Mouse (Mus musculus): ENCODE measurements at regions not wholly inside any gene's neighbourhood (a gene's known extent, or its start where the extent isn't known, plus 50 kb on each side); places are given as distances from the start of the nearest gene placed in this dataset.
A peak's percentile ranks its signal among the peaks of the same experiment; 100 is the strongest.

DNA sequence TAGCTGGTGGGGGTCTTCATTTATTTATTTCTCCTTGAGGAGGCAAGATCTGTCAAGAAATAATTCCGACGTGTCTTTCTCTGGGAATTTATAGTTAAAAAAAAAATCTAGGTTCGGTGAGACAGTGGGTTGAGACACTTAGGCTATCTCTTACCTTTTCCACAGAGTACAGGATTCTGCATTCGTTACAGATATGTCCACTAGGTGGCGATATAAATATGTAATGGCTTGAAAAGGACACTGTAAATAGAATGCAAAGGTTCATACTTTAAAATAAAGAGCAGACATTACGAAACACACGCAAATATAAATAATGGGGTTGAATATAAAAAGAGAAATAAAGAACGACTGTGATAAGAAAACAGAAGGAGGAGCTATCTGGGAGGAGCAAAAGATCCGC, 517.5 kb downstream of the Cps1 start:
- peak; percentile 80 for DNase-seq (ENCODE audit: low spot score)
- ATAC-seq (replicated peaks; ENCODE audit: insufficient number of reproducible peaks, low FRiP score, low TSS enrichment, low read depth) = peak; percentile 84; the same call in 1 of the 2 replicates
- Histone ChIP-seq H3K4me3 (ENCODE audit: low read depth, low read length) (no peak overlapping the region), H3K27me3 (ENCODE audit: control insufficient read depth, insufficient read depth, low read length) (no peaks in the 10 kb centered on the region), H3K9ac (replicated peaks; ENCODE audit: low read length) (no peak overlapping the region), H3K4me1 (ENCODE audit: control insufficient read depth, insufficient read depth, low read length) (no peaks in the 10 kb centered on the region), H3K9me3 (replicated peaks; ENCODE audit: control insufficient read depth, low read length) (no peaks in the 10 kb centered on the region), H3K36me3 (replicated peaks; ENCODE audit: control insufficient read depth, insufficient read depth, low read depth, low read length) (no peaks in the 10 kb centered on the region), H3K27ac (replicated peaks; ENCODE audit: low read depth, low read length) (no peak overlapping the region), H3K4me2 (ENCODE audit: low read depth, low read length) (no peak overlapping the region)
- WGBS = 25% methylated on average over 9 of the region's 9 CpGs

DNA sequence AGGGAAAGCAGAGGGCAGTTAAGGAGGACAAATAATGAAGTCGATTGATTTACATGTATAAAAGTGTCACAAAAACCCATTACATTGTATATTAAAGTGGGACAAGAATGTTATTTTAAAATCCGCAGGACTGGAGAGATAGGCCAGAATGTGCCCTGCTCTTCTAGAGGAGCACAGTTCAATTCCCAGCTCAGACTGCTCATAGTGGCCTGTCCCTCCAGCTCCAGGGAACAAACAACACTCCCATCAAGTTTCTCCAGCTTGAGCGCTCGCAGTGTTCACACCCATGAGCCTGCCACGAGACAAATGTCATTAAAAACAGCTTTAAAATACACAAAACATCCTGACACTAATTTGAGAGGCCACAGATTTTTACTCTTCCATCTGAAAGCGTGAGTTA, 517.9 kb downstream of the Cps1 start:
- 56% methylated on average over 6 of the region's 6 CpGs for WGBS
- no peak for ATAC-seq (replicated peaks; ENCODE audit: insufficient number of reproducible peaks, low FRiP score, low TSS enrichment, low read depth)
- no peaks in the 10 kb centered on the region for H3K9me3 ChIP-seq (replicated peaks; ENCODE audit: control insufficient read depth, low read length)

DNA sequence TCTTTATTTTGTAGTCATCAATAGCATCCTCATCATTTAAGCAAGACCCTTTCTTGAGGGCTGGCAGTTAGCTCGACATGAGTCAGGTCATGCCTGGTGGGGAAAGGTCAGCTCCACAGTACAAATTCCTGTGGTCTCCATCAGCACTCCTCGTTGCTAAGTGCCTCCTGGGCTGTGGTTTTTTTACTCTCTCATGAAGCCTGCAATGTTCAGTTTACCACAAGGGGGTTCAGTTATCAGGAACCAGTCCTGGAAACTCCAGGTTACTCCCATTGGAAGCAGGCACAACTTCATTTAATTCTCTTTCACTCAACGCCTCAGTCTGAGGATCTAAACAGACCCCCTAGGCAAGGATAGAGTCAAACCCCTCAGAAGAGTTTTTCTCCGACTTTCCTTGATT, 520.8 kb downstream of the Cps1 start:
- no peak for DNase-seq (ENCODE audit: low spot score)
- H3K36me3 ChIP-seq (replicated peaks; ENCODE audit: control insufficient read depth, insufficient read depth, low read depth, low read length) = no peaks in the 10 kb centered on the region
- H3K9ac ChIP-seq (replicated peaks; ENCODE audit: low read length) = no peak overlapping the region
- no peak overlapping the region for H3K27ac ChIP-seq (replicated peaks; ENCODE audit: low read depth, low read length)
- 48% methylated on average over 4 of the region's 4 CpGs for WGBS
- no peak overlapping the region for H3K4me2 ChIP-seq (ENCODE audit: low read depth, low read length)
- no peaks in the 10 kb centered on the region for H3K4me1 ChIP-seq (ENCODE audit: control insufficient read depth, insufficient read depth, low read length)
- H3K4me3 ChIP-seq (ENCODE audit: low read depth, low read length) = no peak overlapping the region
- no peaks in the 10 kb centered on the region for H3K9me3 ChIP-seq (replicated peaks; ENCODE audit: control insufficient read depth, low read length)
- ATAC-seq (replicated peaks; ENCODE audit: insufficient number of reproducible peaks, low FRiP score, low TSS enrichment, low read depth) = no peak
- H3K27me3 ChIP-seq (ENCODE audit: control insufficient read depth, insufficient read depth, low read length) = no peaks in the 10 kb centered on the region

More for the DNA sequence above, 517.9 kb downstream of the Cps1 start:
- Histone ChIP-seq H3K36me3 (replicated peaks; ENCODE audit: control insufficient read depth, insufficient read depth, low read depth, low read length) (no peaks in the 10 kb centered on the region), H3K9ac (replicated peaks; ENCODE audit: low read length) (no peak overlapping the region), H3K4me3 (ENCODE audit: low read depth, low read length) (no peak overlapping the region), H3K4me2 (ENCODE audit: low read depth, low read length) (no peak overlapping the region), H3K27me3 (ENCODE audit: control insufficient read depth, insufficient read depth, low read length) (no peaks in the 10 kb centered on the region), H3K27ac (replicated peaks; ENCODE audit: low read depth, low read length) (no peak overlapping the region), H3K4me1 (ENCODE audit: control insufficient read depth, insufficient read depth, low read length) (no peaks in the 10 kb centered on the region)
- DNase-seq (ENCODE audit: low spot score) = no peak
